Mouse (Mus musculus) limb, embryonic 14.5 days (tissue): ENCODE measurements around the gene E2f4. TPM values are rescaled to one million over a fixed set of nuclear protein-coding genes. Genes with fewer than 3 reads are reported as not detected.

Source experiments
- ATAC-seq: fragments of 200-750 bp; cut with Nextera tagmentation; 2 replicates; pipeline ENCODE4 v1.8.0; 2017; ENCODE audit warnings: low read depth, moderate number of reproducible peaks, moderate TSS enrichment; ENCODE audit not compliant: low FRiP score
- DNase-seq: peaks from one replicate; pipeline ENCODE4 v3.0.0-alpha.2; 2015; ENCODE audit warnings: low spot score
- H3K27ac ChIP-seq: fragments of 300-500 bp; sonication (generic); replicated peaks from 2 replicates; pipeline ENCODE4 v1.5.1; 2014; ENCODE audit warnings: low read depth, mild to moderate bottlenecking, low read length, moderate library complexity, mixed read lengths
- H3K27me3 ChIP-seq: fragments of 300-500 bp; sonication (generic); 2 replicates; pipeline ENCODE4 v1.6.1; 2014; ENCODE audit warnings: low read length, mixed read lengths; ENCODE audit not compliant: control insufficient read depth, insufficient read depth
- H3K36me3 ChIP-seq: fragments of 300-500 bp; sonication (generic); 2 replicates; pipeline ENCODE4 v1.6.1; 2014; ENCODE audit warnings: mild to moderate bottlenecking, low read length, moderate library complexity, mixed read lengths; ENCODE audit not compliant: control insufficient read depth, insufficient read depth
- H3K4me1 ChIP-seq: fragments of 300-500 bp; sonication (generic); 2 replicates; pipeline ENCODE4 v1.6.1; 2014; ENCODE audit warnings: antibody characterized with exemption, low read length, mixed read lengths; ENCODE audit not compliant: control insufficient read depth, insufficient read depth
- H3K4me2 ChIP-seq: fragments of 300-500 bp; sonication (generic); replicated peaks from 2 replicates; pipeline ENCODE4 v1.6.1; 2014; ENCODE audit warnings: low read depth, mild to moderate bottlenecking, low read length, moderate library complexity; ENCODE audit not compliant: severe bottlenecking
- H3K4me3 ChIP-seq: fragments of 300-500 bp; sonication (generic); replicated peaks from 2 replicates; pipeline ENCODE4 v1.5.1; 2014; ENCODE audit warnings: low read length
- H3K9ac ChIP-seq: fragments of 300-500 bp; sonication (generic); 2 replicates; pipeline ENCODE4 v1.6.1; 2014; ENCODE audit warnings: mild to moderate bottlenecking, low read depth, low read length, moderate library complexity; ENCODE audit not compliant: severe bottlenecking
- H3K9me3 ChIP-seq: fragments of 300-500 bp; sonication (generic); 2 replicates; pipeline ENCODE4 v1.6.1; 2016; ENCODE audit warnings: low read length; ENCODE audit not compliant: control insufficient read depth
- POLR2A ChIP-seq: fragments of 200-500 bp; IDR thresholded peaks from 2 replicates; pipeline ENCODE4 v1.8.0; 2012; ENCODE audit warnings: inconsistent platforms, mild to moderate bottlenecking, moderate library complexity, borderline replicate concordance; ENCODE audit not compliant: insufficient read depth, insufficient read length; ENCODE audit errors: extremely low read depth
- WGBS: fragments of 180-500 bp; shearing (Covaris S2); extraction: QIAGEN DNeasy Blood & Tissue Kit; methylation state at CpG from one replicate; pipeline ENCODE4 v1.1.7; 2014; 5-methylcytosine and 5-hydroxymethylcytosine counted together
- polyA plus RNA-seq, 2 experiments: library from polyadenylated mRNA; depleted of rRNA in 1 of 2; stranded (reverse) in 1 of 2; unstranded in 1 of 2; fragments of >200 nt; fragmentation: Nextera tagmentation in 1 of 2; extraction: Ambion mirVana in 1 of 2; gene quantifications; 2 replicates each; pipeline versions ENCODE4 v1.2.1 to v1.2.3; 2012 to 2014

The E2f4 gene
- polyA plus RNA-seq, 2 experiments = 76.2 to 136 TPM

GRCm38 (mm10) chr8:105345061-105345975, 47.9 kb downstream of the E2f4 start:
- H3K36me3 ChIP-seq = no peaks in the 10 kb centered on the region
- no peak overlapping the region for H3K27ac ChIP-seq
- no peak for DNase-seq
- H3K4me1 ChIP-seq = peaks cover 21% of the 10 kb centered on the region
- H3K4me3 ChIP-seq = no peak overlapping the region
- H3K9me3 ChIP-seq = no peaks in the 10 kb centered on the region
- TF ChIP-seq POLR2A = no peak
- no peak overlapping the region for H3K9ac ChIP-seq
- peak overlapping the region; percentile 70; the same call in 1 of the 2 replicates for H3K4me2 ChIP-seq
- H3K27me3 ChIP-seq = no peaks in the 10 kb centered on the region
- 60% methylated on average over 7 of the region's 7 CpGs for WGBS
- ATAC-seq = no peak

GRCm38 (mm10) chr8:105346611-105347427, 49.4 kb downstream of the E2f4 start:
- peak overlapping the region; percentile 53 for H3K9ac ChIP-seq
- 2% methylated on average over 29 of the region's 34 CpGs for WGBS

GRCm38 (mm10) chr8:105347428-105348221, 50.2 kb downstream of the E2f4 start, which contains the start of gene Fhod1:
Gene Fhod1 (minus strand): TSS chr8:105347953.
- H3K9ac ChIP-seq = peak within 1 kb of the TSS; percentile 70
- H3K4me3 ChIP-seq = peak within 1 kb of the TSS; percentile 68
- peak within 1 kb of the TSS; percentile 76 for H3K27ac ChIP-seq
- DNase-seq = peak; percentile 99
- no peaks in the 10 kb centered on the region for H3K9me3 ChIP-seq
- TF ChIP-seq POLR2A = 0 out of 2 replicates have a peak, but pooled peaks have one; percentile 58
- no peaks in the 10 kb centered on the region for H3K36me3 ChIP-seq
- H3K4me2 ChIP-seq = peak within 1 kb of the TSS; percentile 70
- no peaks in the 10 kb centered on the region for H3K27me3 ChIP-seq
- ATAC-seq = peak; percentile 90
- 3% methylated on average over 46 of the region's 53 CpGs for WGBS
- H3K4me1 ChIP-seq = peaks cover 16% of the 10 kb centered on the region

More at GRCm38 (mm10) chr8:105346611-105347427, 49.4 kb downstream of the E2f4 start:
- Histone ChIP-seq H3K4me3 (peak overlapping the region; percentile 68), H3K27me3 (no peaks in the 10 kb centered on the region), H3K4me1 (peaks cover 16% of the 10 kb centered on the region), H3K9me3 (no peaks in the 10 kb centered on the region), H3K36me3 (no peaks in the 10 kb centered on the region), H3K4me2 (peak overlapping the region; percentile 70), H3K27ac (peak overlapping the region; percentile 52)
- no peak for TF ChIP-seq POLR2A
- peak; percentile 2; the same call in 1 of the 2 replicates for ATAC-seq
- DNase-seq = peak; percentile 20

- no peaks in the 10 kb centered on the region for H3K36me3 ChIP-seq
- under 1% methylated on average over 34 of the region's 34 CpGs for WGBS
- no peak for TF ChIP-seq POLR2A
- DNase-seq = peak; percentile 80
- ATAC-seq = peak; percentile 8; the same call in 1 of the 2 replicates
- H3K4me1 ChIP-seq = peaks cover 16% of the 10 kb centered on the region
- no peaks in the 10 kb centered on the region for H3K27me3 ChIP-seq
- H3K9ac ChIP-seq = peak within 1 kb of the TSS; percentile 70
- H3K4me3 ChIP-seq = peak within 1 kb of the TSS; percentile 68
- peak within 1 kb of the TSS; percentile 70 for H3K4me2 ChIP-seq
- H3K9me3 ChIP-seq = no peaks in the 10 kb centered on the region
- peak within 1 kb of the TSS; percentile 76 for H3K27ac ChIP-seq
Measured at GRCm38 (mm10) chr8:105348450-105349095, 51.1 kb downstream of the E2f4 start, which contains the start of gene Slc9a5. Gene Slc9a5 (plus strand): TSS chr8:105348843.
